Mouse (Mus musculus) forebrain, embryonic 15.5 days (tissue): ENCODE results near the gene Icam1. TPM values are rescaled to one million over a fixed set of nuclear protein-coding genes. Genes with fewer than 3 reads are reported as not detected.
A peak's percentile ranks its signal among the peaks of the same experiment; 100 is the strongest.
"Not testable (repeated sequence)": the region's sequence is repeated elsewhere in the genome, so short reads cannot be mapped to it uniquely, and the experiment has no call there.

Experiments
- ATAC-seq: fragments of 200-750 bp; cut with Nextera tagmentation; replicated peaks from 2 replicates; pipeline ENCODE4 v1.8.0; 2017; ENCODE audit warnings: mild to moderate bottlenecking, moderate TSS enrichment, moderate library complexity
- H3K27ac ChIP-seq: fragments of 300-500 bp; sonication (generic); replicated peaks from 2 replicates; pipeline ENCODE4 v1.5.1; 2015; ENCODE audit warnings: mild to moderate bottlenecking, inconsistent platforms
- H3K27me3 ChIP-seq: fragments of 300-500 bp; sonication (generic); 2 replicates; pipeline ENCODE4 v1.6.1; 2015; ENCODE audit warnings: inconsistent platforms
- H3K36me3 ChIP-seq: fragments of 300-500 bp; sonication (generic); 2 replicates; pipeline ENCODE4 v1.6.1; 2015; ENCODE audit warnings: mild to moderate bottlenecking, inconsistent platforms
- H3K4me1 ChIP-seq: fragments of 300-500 bp; sonication (generic); 2 replicates; pipeline ENCODE4 v1.6.1; 2015; ENCODE audit warnings: inconsistent platforms
- H3K4me2 ChIP-seq: fragments of 300-500 bp; sonication (generic); replicated peaks from 2 replicates; pipeline ENCODE4 v1.6.1; 2015; ENCODE audit warnings: mild to moderate bottlenecking, inconsistent platforms
- H3K4me3 ChIP-seq: fragments of 300-500 bp; sonication (generic); 2 replicates; pipeline ENCODE4 v1.5.1; 2015; ENCODE audit warnings: mild to moderate bottlenecking, inconsistent platforms
- H3K9ac ChIP-seq: fragments of 300-500 bp; sonication (generic); replicated peaks from 2 replicates; pipeline ENCODE4 v1.6.1; 2015; ENCODE audit warnings: mild to moderate bottlenecking, inconsistent platforms
- H3K9me3 ChIP-seq: fragments of 300-500 bp; sonication (generic); 2 replicates; pipeline ENCODE4 v1.6.1; 2016; ENCODE audit warnings: inconsistent platforms
- WGBS: fragments of 180-500 bp; shearing (Covaris S2); methylation state at CpG from one replicate; pipeline ENCODE4 v1.1.7; 2015; ENCODE audit warnings: mixed read lengths; 5-methylcytosine and 5-hydroxymethylcytosine counted together
- polyA plus RNA-seq: library from polyadenylated mRNA; unstranded; fragments of >200 nt; fragmentation: Nextera tagmentation; extraction: Ambion mirVana; gene quantifications from 2 replicates; pipeline ENCODE4 v1.2.1, GENCODE M21; 2015

Icam1 gene
- polyA plus RNA-seq, 1 experiment from 2014 or later, result 2.8 TPM

DNA sequence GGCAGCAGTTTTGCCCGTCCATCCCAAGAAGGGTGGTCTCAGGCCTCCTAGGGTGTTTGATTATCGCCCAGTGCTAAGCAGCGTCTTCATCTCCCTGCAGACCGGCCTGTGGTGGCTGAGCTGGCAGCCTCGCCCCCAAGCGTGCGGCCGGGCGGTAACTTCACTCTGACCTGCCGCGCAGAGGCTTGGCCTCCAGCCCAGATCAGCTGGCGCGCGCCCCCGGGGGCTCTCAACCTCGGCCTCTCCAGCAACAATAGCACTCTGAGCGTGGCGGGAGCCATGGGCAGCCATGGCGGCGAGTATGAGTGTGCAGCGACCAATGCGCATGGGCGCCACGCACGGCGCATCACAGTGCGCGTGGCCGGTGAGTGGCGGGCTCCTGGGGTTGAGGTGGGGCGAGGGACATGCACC is 21.7 kb downstream of the Icam1 start:
- H3K4me3 ChIP-seq, result peak overlapping the region; percentile 50
- H3K9me3 ChIP-seq, result no peaks in the 10 kb centered on the region
- peak; percentile 72 for ATAC-seq
- WGBS, result under 1% methylated on average over 31 of the region's 31 CpGs
- H3K36me3 ChIP-seq, result no peaks in the 10 kb centered on the region
- H3K9ac ChIP-seq, result peak overlapping the region; percentile 64
- peaks cover 76% of the 10 kb centered on the region for H3K27me3 ChIP-seq
- H3K4me2 ChIP-seq, result peak overlapping the region; percentile 65
- H3K27ac ChIP-seq, result no peak overlapping the region
- peaks cover 39% of the 10 kb centered on the region for H3K4me1 ChIP-seq

GRCm38 (mm10) chr9:21039779-21040178 is 24.0 kb downstream of the Icam1 start:
- Histone ChIP-seq H3K27me3 (peaks cover 55% of the 10 kb centered on the region), H3K9ac (no peak overlapping the region), H3K27ac (no peak overlapping the region), H3K9me3 (no peaks in the 10 kb centered on the region), H3K4me2 (no peak overlapping the region), H3K36me3 (no peaks in the 10 kb centered on the region), H3K4me3 (no peak overlapping the region), H3K4me1 (peaks cover 26% of the 10 kb centered on the region)
- ATAC-seq, result no peak
- 70% methylated on average over 3 of the region's 3 CpGs for WGBS

GRCm38 (mm10) chr9:21041308-21041707 is 25.5 kb downstream of the Icam1 start:
- 44% methylated on average over 4 of the region's 4 CpGs for WGBS
- Histone ChIP-seq H3K4me1 (peaks cover 16% of the 10 kb centered on the region), H3K27me3 (peaks cover 39% of the 10 kb centered on the region), H3K9ac (no peak overlapping the region), H3K36me3 (no peaks in the 10 kb centered on the region), H3K4me3 (no peak overlapping the region), H3K9me3 (no peaks in the 10 kb centered on the region), H3K4me2 (no peak overlapping the region), H3K27ac (no peak overlapping the region)
- no peak for ATAC-seq

GRCm38 (mm10) chr9:21043563-21043962 is 27.8 kb downstream of the Icam1 start:
- ATAC-seq, result no peak
- peaks cover 17% of the 10 kb centered on the region for H3K27me3 ChIP-seq
- H3K4me1 ChIP-seq, result no peaks in the 10 kb centered on the region
- WGBS, result 88% methylated on average over 4 of the region's 4 CpGs
- H3K9me3 ChIP-seq, result no peaks in the 10 kb centered on the region
- H3K36me3 ChIP-seq, result no peaks in the 10 kb centered on the region
- H3K4me3 ChIP-seq, result no peak overlapping the region
- no peak overlapping the region for H3K27ac ChIP-seq
- H3K9ac ChIP-seq, result no peak overlapping the region
- H3K4me2 ChIP-seq, result no peak overlapping the region

DNA sequence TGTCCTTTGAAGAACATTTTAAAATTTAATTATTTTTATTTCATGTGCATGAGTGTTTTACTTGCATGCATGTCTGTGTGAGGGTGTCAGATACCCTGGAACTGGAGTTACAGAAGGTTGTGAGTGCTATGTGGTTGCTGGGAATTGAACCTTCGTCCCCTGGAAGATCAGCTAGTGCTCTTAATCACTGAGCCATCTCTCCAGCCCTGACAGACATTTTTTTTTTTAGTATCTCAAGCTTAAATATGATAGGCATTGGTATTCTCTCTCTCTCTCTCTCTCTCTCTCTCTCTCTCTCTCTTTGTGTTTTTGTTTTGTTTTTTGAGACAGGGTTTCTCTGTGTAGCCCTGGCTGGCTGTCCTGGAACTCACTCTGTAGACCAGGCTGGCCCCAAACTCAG is 29.0 kb downstream of the Icam1 start:
- H3K4me2 ChIP-seq, H3K9ac ChIP-seq, H3K27me3 ChIP-seq, H3K9me3 ChIP-seq, H3K4me1 ChIP-seq, H3K27ac ChIP-seq, H3K4me3 ChIP-seq, H3K36me3 ChIP-seq, ATAC-seq: not testable (repeated sequence)
- WGBS, result 62% methylated on average over 1 of the region's 1 CpGs

GRCm38 (mm10) chr9:21045235-21045634 is 29.4 kb downstream of the Icam1 start:
- H3K9ac ChIP-seq, result no peak overlapping the region
- H3K4me1 ChIP-seq, result no peaks in the 10 kb centered on the region
- no peaks in the 10 kb centered on the region for H3K9me3 ChIP-seq
- H3K4me2 ChIP-seq, result no peak overlapping the region
- 0 out of 2 replicates have a peak, but pooled peaks cover 4% of the 10 kb centered on the region for H3K27me3 ChIP-seq
- H3K36me3 ChIP-seq, result no peaks in the 10 kb centered on the region
- ATAC-seq, result no peak
- no peak overlapping the region for H3K4me3 ChIP-seq
- H3K27ac ChIP-seq, result no peak overlapping the region
- WGBS, result 83% methylated on average over 3 of the region's 3 CpGs

- Histone ChIP-seq H3K4me1 (no peaks in the 10 kb centered on the region), H3K9ac (no peak overlapping the region), H3K9me3 (no peaks in the 10 kb centered on the region), H3K27ac (no peak overlapping the region), H3K4me3 (no peak overlapping the region), H3K27me3 (no peaks in the 10 kb centered on the region), H3K36me3 (no peaks in the 10 kb centered on the region), H3K4me2 (no peak overlapping the region)
- ATAC-seq, result no peak
- WGBS, result 69% methylated on average over 10 of the region's 10 CpGs
Measured at GRCm38 (mm10) chr9:21051578-21051977, 35.8 kb downstream of the Icam1 start.

DNA sequence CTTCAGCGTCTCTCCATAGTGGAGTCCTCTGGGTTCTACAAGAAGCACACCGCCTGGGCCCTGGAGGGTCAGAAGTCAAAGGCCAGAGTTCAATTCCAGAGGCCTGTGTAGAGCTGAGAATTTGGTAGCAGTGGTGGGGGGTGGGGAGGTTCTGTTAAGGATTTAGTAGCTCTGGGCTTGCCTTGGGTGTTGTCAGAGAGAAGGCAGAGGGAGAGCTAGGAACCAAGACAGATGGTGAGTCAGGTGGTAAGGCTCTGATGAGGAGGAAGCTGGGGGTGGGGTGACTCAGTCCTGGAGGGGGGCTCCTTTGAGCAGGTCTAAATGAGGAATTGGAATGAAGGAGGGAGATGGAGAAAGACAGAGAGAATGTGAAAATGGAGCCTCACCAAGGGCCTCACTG is 47.1 kb downstream of the Icam1 start:
- Histone ChIP-seq H3K9ac (no peak overlapping the region), H3K27ac (no peak overlapping the region), H3K4me3 (no peak overlapping the region), H3K36me3 (peaks cover 30% of the 10 kb centered on the region), H3K9me3 (no peaks in the 10 kb centered on the region), H3K27me3 (no peaks in the 10 kb centered on the region), H3K4me1 (no peaks in the 10 kb centered on the region), H3K4me2 (no peak overlapping the region)
- no peak for ATAC-seq
- 100% methylated on average over 2 of the region's 2 CpGs for WGBS

- no peak within 1 kb of the TSS for H3K9ac ChIP-seq
- no peak for ATAC-seq
Measured at GRCm38 (mm10) chr9:21067006-21067684, 51.4 kb downstream of the Icam1 start, which contains the start of gene Zglp1. Gene Zglp1 (minus strand): TSS chr9:21067093.

GRCm38 (mm10) chr9:21072641-21073040 is 56.9 kb downstream of the Icam1 start:
- Histone ChIP-seq H3K27ac (no peak overlapping the region), H3K27me3 (no peaks in the 10 kb centered on the region), H3K4me1 (peaks cover 20% of the 10 kb centered on the region), H3K4me3 (peak overlapping the region; percentile 57), H3K36me3 (peaks cover 21% of the 10 kb centered on the region), H3K9me3 (no peaks in the 10 kb centered on the region), H3K4me2 (peak overlapping the region; percentile 86), H3K9ac (peak overlapping the region; percentile 66)
- 0 out of 2 replicates have a peak, but pooled peaks have one; percentile 1 for ATAC-seq
- WGBS, result 11% methylated on average over 4 of the region's 4 CpGs

More at GRCm38 (mm10) chr9:21067006-21067684, 51.4 kb downstream of the Icam1 start, which contains the start of gene Zglp1:
- H3K27me3 ChIP-seq, result no peaks in the 10 kb centered on the region
- peaks cover 6% of the 10 kb centered on the region for H3K4me1 ChIP-seq
- H3K27ac ChIP-seq, result no peak within 1 kb of the TSS
- no peak within 1 kb of the TSS for H3K4me3 ChIP-seq
- WGBS, result 89% methylated on average over 27 of the region's 27 CpGs
- peaks cover 30% of the 10 kb centered on the region for H3K36me3 ChIP-seq
- no peak within 1 kb of the TSS for H3K4me2 ChIP-seq
- H3K9me3 ChIP-seq, result no peaks in the 10 kb centered on the region

GRCm38 (mm10) chr9:21073044-21073840 is 57.5 kb downstream of the Icam1 start, which contains the start of the genes Gm49373 and Fdx1l:
Gene Gm49373 (minus strand): TSS chr9:21073096.
Gene Fdx1l (minus strand): TSS chr9:21073614.
- Histone ChIP-seq H3K36me3 (peaks cover 26% of the 10 kb centered on the region), H3K4me1 (peaks cover 20% of the 10 kb centered on the region), H3K9ac (peak within 1 kb of the TSS; percentile 66), H3K4me2 (peak within 1 kb of the TSS; percentile 86), H3K27me3 (no peaks in the 10 kb centered on the region), H3K9me3 (no peaks in the 10 kb centered on the region), H3K4me3 (peak within 1 kb of the TSS; percentile 57), H3K27ac (peak within 1 kb of the TSS; percentile 29; the same call in 1 of the 2 replicates)
- peak; percentile 94 for ATAC-seq
- WGBS, result 3% methylated on average over 58 of the region's 58 CpGs

- Histone ChIP-seq H3K9me3 (no peaks in the 10 kb centered on the region), H3K36me3 (peaks cover 36% of the 10 kb centered on the region), H3K27me3 (no peaks in the 10 kb centered on the region), H3K4me2 (no peak overlapping the region), H3K27ac (no peak overlapping the region), H3K9ac (no peak overlapping the region), H3K4me1 (peaks cover 20% of the 10 kb centered on the region), H3K4me3 (no peak overlapping the region)
- WGBS, result 100% methylated on average over 1 of the region's 1 CpGs
- ATAC-seq, result no peak
Measured at GRCm38 (mm10) chr9:21074173-21074572, 58.4 kb downstream of the Icam1 start.
